Comparison of ENCODE assay signal across 8 mouse cellular contexts in the genomic region with DNA sequence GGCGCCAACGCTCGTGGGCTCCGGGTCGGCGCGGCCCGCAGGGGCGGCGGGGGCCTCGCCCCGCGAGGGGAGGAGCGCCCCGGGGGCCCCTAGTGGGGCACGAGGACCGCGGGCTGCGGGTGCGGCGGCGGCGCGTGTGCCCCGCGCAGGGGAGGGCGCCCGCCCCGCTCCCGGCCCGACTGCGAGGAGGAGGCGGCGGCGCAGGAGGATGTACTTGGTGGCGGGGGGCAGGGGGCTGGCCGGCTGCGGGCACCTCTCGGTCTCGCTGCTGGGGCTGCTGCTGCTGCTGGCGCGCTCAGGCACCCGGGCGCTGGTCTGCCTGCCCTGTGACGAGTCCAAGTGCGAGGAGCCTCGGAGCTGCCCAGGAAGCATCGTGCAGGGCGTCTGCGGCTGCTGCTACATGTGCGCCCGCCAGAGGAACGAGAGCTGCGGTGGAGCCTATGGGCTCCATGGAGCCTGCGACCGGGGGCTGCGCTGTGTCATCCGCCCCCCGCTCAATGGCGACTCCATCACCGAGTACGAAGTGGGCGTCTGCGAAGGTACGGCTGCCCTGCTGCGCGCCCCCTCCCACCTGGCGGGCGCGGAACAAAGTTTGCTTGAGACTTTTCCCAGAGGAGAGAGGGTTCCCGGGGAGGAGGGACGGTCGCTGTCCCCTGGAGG. TPM values are rescaled to one million over a fixed set of nuclear protein-coding genes. Genes with fewer than 3 reads are reported as not detected.
DNase-seq lines count a peak whose midpoint lies in the region; TF ChIP-seq lines count a peak whose summit lies in the region.

No protein-coding gene starts in this region.

- intact Hi-C loops in heart, postnatal 36 days (cut with DNase I): loop anchor here (2.0 to 5.0 kb wide), 2 partner anchors 50 to 217 kb away; a partner anchor contains a TSS

- TF ChIP-seq POLR2A in bone marrow macrophage, adult 2 months (IDR thresholded peaks at IDR 0.05; ENCODE audit: borderline replicate concordance, low read depth, low read length): no peak
- no peak; the same call in 1 of the 2 replicates for TF ChIP-seq POLR2A in embryonic fibroblast, embryonic 13.5 days (IDR thresholded peaks at IDR 0.05; ENCODE audit: low read depth, low read length)

- H3K4me1 ChIP-seq in E14TG2a.4 (replicated peaks; ENCODE audit: low read depth, low read length): peaks cover 19% of the 10 kb centered on the region
- H3K4me1 ChIP-seq in bone marrow macrophage, adult 2 months (ENCODE audit: control insufficient read depth, insufficient read depth, low read length): no peaks in the 10 kb centered on the region
- H3K4me1 ChIP-seq in embryonic fibroblast, embryonic 13.5 days (ENCODE audit: control insufficient read depth, insufficient read depth, low read length): peaks cover 8% of the 10 kb centered on the region; the same call in 1 of the 2 replicates

- no peaks in the 10 kb centered on the region for H3K9me3 ChIP-seq in E14TG2a.4 (ENCODE audit: low read length)

- no peaks in the 10 kb centered on the region for H3K36me3 ChIP-seq in E14TG2a.4 (ENCODE audit: insufficient read depth, low read length)

- H3K4me3 ChIP-seq in E14TG2a.4 (replicated peaks; ENCODE audit: low read length): peak overlapping the region; percentile 88
- peak overlapping the region; percentile 73 for H3K4me3 ChIP-seq in bone marrow macrophage, adult 2 months (ENCODE audit: insufficient read depth, low read length)
- H3K4me3 ChIP-seq in embryonic fibroblast, embryonic 13.5 days (ENCODE audit: insufficient read depth, low read length): peak overlapping the region; percentile 77

- H3K27ac ChIP-seq in bone marrow macrophage, adult 2 months (ENCODE audit: insufficient read depth, low read depth, low read length): no peak overlapping the region
- H3K27ac ChIP-seq in embryonic fibroblast, embryonic 13.5 days (ENCODE audit: insufficient read depth, low read length): peak overlapping the region; percentile 78

- no peak for TF ChIP-seq CTCF in E14TG2a.4 (conservative IDR thresholded peaks at IDR 0.05; ENCODE audit: low read length)
- TF ChIP-seq CTCF in bone marrow macrophage, adult 2 months (IDR thresholded peaks at IDR 0.05; ENCODE audit: low read depth, low read length): no peak
- no peak for TF ChIP-seq CTCF in embryonic fibroblast, embryonic 13.5 days (IDR thresholded peaks at IDR 0.05; ENCODE audit: borderline replicate concordance, insufficient read depth, low read length)

- DNase-seq in heart, postnatal 36 days: peak; percentile 50 to 65
- DNase-seq in layer of hippocampus, postnatal 10 days (ENCODE audit: low spot score in 2 of 2): peak; percentile 51 to 60
- peak; percentile 34 for DNase-seq in lung, postnatal 25 days (ENCODE audit: low spot score)
- peak; percentile 64 for DNase-seq in retina, embryonic 14.5 days (ENCODE audit: low spot score)
- DNase-seq in yolk sac, embryonic 10.5 days (ENCODE audit: low spot score): peak; percentile 46

- peaks cover 59% of the 10 kb centered on the region for H3K27me3 ChIP-seq in E14TG2a.4 (ENCODE audit: insufficient read depth, low read length)

RNA-seq across cellular contexts. Expression of a gene that starts 0.6 kb away (rescaled TPM):
- 2.4 and 2.8 TPM in 2 replicates for polyA plus RNA-seq in bone marrow macrophage, adult 2 months (2012; ENCODE audit: insufficient read depth, insufficient read length, missing spikeins)
- 55.2 and 102 TPM in 2 replicates for polyA plus RNA-seq in embryonic fibroblast, embryonic 13.5 days (2011; ENCODE audit: insufficient read length, low read depth, missing spikeins)
- total RNA-seq in heart, postnatal 36 days (2021): 10 to 100 TPM; 50.7 to 64.8 TPM
- 100 to 1,000 TPM in 1 of 2 experiments, 10 to 100 TPM in 1; 96.7 to 108 TPM for total RNA-seq in layer of hippocampus, postnatal 10 days (2021)
